Mouse (Mus musculus): ENCODE measurements around the gene Olfr1317.

GRCm38 (mm10) chr2:112153898-112154297, 13.8 kb downstream of the Olfr1317 start, which contains the start of gene Olfr1318:
- no peak for TF ChIP-seq CTCF (IDR thresholded peaks at IDR 0.05; ENCODE audit: control insufficient read depth, insufficient read depth, low read length)
- no peak for TF ChIP-seq POLR2A (IDR thresholded peaks at IDR 0.05; ENCODE audit: borderline replicate concordance, control insufficient read depth, low read depth, low read length)
